In the genomic region with DNA sequence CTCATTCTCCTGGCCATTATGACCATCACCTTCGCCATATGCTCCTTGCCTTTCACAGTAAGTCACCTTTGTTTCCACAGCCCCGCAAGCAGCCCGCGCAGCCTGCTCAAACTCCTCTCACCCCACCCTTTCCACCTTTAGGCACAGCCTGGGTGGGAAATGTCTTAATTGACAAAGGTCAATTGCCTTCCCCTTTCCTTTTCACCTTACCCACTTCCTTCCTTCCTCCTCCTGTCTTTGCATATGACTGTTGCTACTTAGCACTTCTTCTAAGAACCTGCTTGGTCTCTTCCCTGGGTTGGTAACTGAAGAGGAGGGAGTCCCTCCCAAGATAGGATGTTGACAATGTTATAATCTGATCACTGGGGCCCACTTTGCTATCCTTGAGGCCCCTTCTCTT, we compare ENCODE assay signal across 8 mouse cellular contexts. TPM values are rescaled to one million over a fixed set of nuclear protein-coding genes. Genes with fewer than 3 reads are reported as not detected.
A peak's percentile ranks its signal among the peaks of the same experiment; 100 is the strongest.
DNase-seq lines count a peak whose midpoint lies in the region; ATAC-seq and TF ChIP-seq lines count a peak whose summit lies in the region.

No protein-coding gene starts in this region.

- H3K4me3 ChIP-seq in kidney, embryonic 15.5 days (replicated peaks): peak overlapping the region; percentile 47
- H3K4me3 ChIP-seq in bone marrow macrophage, adult 2 months (ENCODE audit: insufficient read depth, low read length): peak overlapping the region; percentile 71
- peak overlapping the region; percentile 54 for H3K4me3 ChIP-seq in midbrain, embryonic 16.5 days (ENCODE audit: low read depth, low read length)

- ATAC-seq in kidney, embryonic 15.5 days (replicated peaks; ENCODE audit: low FRiP score): no peak
- no peak for ATAC-seq in midbrain, embryonic 16.5 days

- no peaks in the 10 kb centered on the region for H3K9me3 ChIP-seq in kidney, embryonic 15.5 days (replicated peaks)
- no peaks in the 10 kb centered on the region for H3K9me3 ChIP-seq in midbrain, embryonic 16.5 days (replicated peaks; ENCODE audit: control insufficient read depth, low read length, poor library complexity, severe bottlenecking)

- peaks cover 27% of the 10 kb centered on the region for H3K27me3 ChIP-seq in kidney, embryonic 15.5 days
- H3K27me3 ChIP-seq in midbrain, embryonic 16.5 days (ENCODE audit: control insufficient read depth, insufficient read depth, low read depth, low read length): peaks cover 7% of the 10 kb centered on the region

- TF ChIP-seq POLR2A in bone marrow macrophage, adult 2 months (IDR thresholded peaks at IDR 0.05; ENCODE audit: borderline replicate concordance, low read depth, low read length): no peak

- DNase-seq in kidney, postnatal 25 days: no peak
- DNase-seq in induced T-regulatory cell, adult 2 months (ENCODE audit: low read depth): peak; percentile 74
- DNase-seq in frontal cortex, adult 2 months (ENCODE audit: extremely low spot score in 1 of 2, low spot score in 1 of 2): no peak
- no peak for DNase-seq in frontal cortex, postnatal 14 days (ENCODE audit: low spot score in 2 of 2)
- DNase-seq in left cerebral cortex, postnatal 25 days (ENCODE audit: low spot score in 2 of 2): no peak

- TF ChIP-seq CTCF in bone marrow macrophage, adult 2 months (IDR thresholded peaks at IDR 0.05; ENCODE audit: low read depth, low read length): no peak

- 53% methylated on average over 4 of the region's 4 CpGs for WGBS in kidney, embryonic 15.5 days
- WGBS in midbrain, embryonic 16.5 days: 46% methylated on average over 4 of the region's 4 CpGs

- intact Hi-C loops in left cerebral cortex, postnatal 25 days (cut with DNase I): no loop called here

- H3K4me2 ChIP-seq in kidney, embryonic 15.5 days: peak overlapping the region; percentile 93
- peak overlapping the region; percentile 81 for H3K4me2 ChIP-seq in midbrain, embryonic 16.5 days (ENCODE audit: low read length)

- no peak overlapping the region for H3K9ac ChIP-seq in kidney, embryonic 15.5 days
- H3K9ac ChIP-seq in midbrain, embryonic 16.5 days (ENCODE audit: low read depth, low read length): peak overlapping the region; percentile 57

- no peaks in the 10 kb centered on the region for H3K36me3 ChIP-seq in kidney, embryonic 15.5 days
- H3K36me3 ChIP-seq in midbrain, embryonic 16.5 days (ENCODE audit: control insufficient read depth, insufficient read depth, low read length): no peaks in the 10 kb centered on the region

- H3K4me1 ChIP-seq in kidney, embryonic 15.5 days: peaks cover 15% of the 10 kb centered on the region
- H3K4me1 ChIP-seq in bone marrow macrophage, adult 2 months (ENCODE audit: control insufficient read depth, insufficient read depth, low read length): peaks cover 35% of the 10 kb centered on the region
- peaks cover 7% of the 10 kb centered on the region for H3K4me1 ChIP-seq in midbrain, embryonic 16.5 days (ENCODE audit: control insufficient read depth, insufficient read depth, low read length)

- H3K27ac ChIP-seq in kidney, embryonic 15.5 days: no peak overlapping the region
- H3K27ac ChIP-seq in bone marrow macrophage, adult 2 months (ENCODE audit: insufficient read depth, low read depth, low read length): no peak overlapping the region
- no peak overlapping the region for H3K27ac ChIP-seq in midbrain, embryonic 16.5 days (ENCODE audit: low read length)

RNA-seq across cellular contexts. Expression of a gene that starts 1.8 kb away (rescaled TPM):
- 0.52 and 0.64 TPM in 2 replicates for polyA plus RNA-seq in kidney, embryonic 15.5 days (2015; fragmentation: Nextera tagmentation; extraction: Ambion mirVana)
- 6.1 and 8.4 TPM in 2 replicates for polyA plus RNA-seq in bone marrow macrophage, adult 2 months (2012; ENCODE audit: insufficient read depth, insufficient read length, missing spikeins)
- 0.87 and 1.3 TPM in 2 replicates for polyA plus RNA-seq in midbrain, embryonic 16.5 days (2015; fragmentation: Nextera tagmentation; extraction: Ambion mirVana)
- polyA plus RNA-seq in frontal cortex, adult 2 months (2012; rRNA removed): 0.42 and 0.55 TPM in 2 replicates
- under 1 TPM; 0.16 to 0.30 TPM for total RNA-seq in left cerebral cortex, postnatal 25 days (2021)
